Mouse (Mus musculus) hindbrain, embryonic 16.5 days (tissue): ENCODE measurements at regions not wholly inside any gene's neighbourhood (a gene's known extent, or its start where the extent isn't known, plus 50 kb on each side); places are given as distances from the start of the nearest gene placed in this dataset.
A peak's percentile ranks its signal among the peaks of the same experiment; 100 is the strongest.

Experiments used
- ATAC-seq: fragments of 200-750 bp; cut with Nextera tagmentation; 2 replicates; pipeline ENCODE4 v1.8.0; 2017; ENCODE audit warnings: moderate TSS enrichment, moderate library complexity
- H3K27ac ChIP-seq: fragments of 300-500 bp; sonication (generic); 2 replicates; pipeline ENCODE4 v1.5.1; 2014; ENCODE audit warnings: low read depth, mild to moderate bottlenecking, control low read depth, low read length, moderate library complexity
- H3K27me3 ChIP-seq: fragments of 300-500 bp; sonication (generic); replicated peaks from 2 replicates; pipeline ENCODE4 v1.6.1; 2014; ENCODE audit warnings: low read length; ENCODE audit not compliant: control insufficient read depth, insufficient read depth
- H3K36me3 ChIP-seq: fragments of 300-500 bp; sonication (generic); 2 replicates; pipeline ENCODE4 v1.6.1; 2014; ENCODE audit warnings: mild to moderate bottlenecking, low read length, moderate library complexity, mixed read lengths; ENCODE audit not compliant: control insufficient read depth, insufficient read depth
- H3K4me1 ChIP-seq: fragments of 300-500 bp; sonication (generic); 2 replicates; pipeline ENCODE4 v1.6.1; 2014; ENCODE audit warnings: low read depth, low read length; ENCODE audit not compliant: control insufficient read depth, insufficient read depth
- H3K4me2 ChIP-seq: fragments of 300-500 bp; sonication (generic); 2 replicates; pipeline ENCODE4 v1.6.1; 2014; ENCODE audit warnings: mild to moderate bottlenecking, low read length, control low read depth, moderate library complexity
- H3K4me3 ChIP-seq: fragments of 300-500 bp; sonication (generic); 2 replicates; pipeline ENCODE4 v1.5.1; 2014; ENCODE audit warnings: mild to moderate bottlenecking, low read length, control low read depth, moderate library complexity
- H3K9ac ChIP-seq: fragments of 300-500 bp; sonication (generic); 2 replicates; pipeline ENCODE4 v1.6.1; 2014; ENCODE audit warnings: low read depth, mild to moderate bottlenecking, control low read depth, low read length, moderate library complexity
- H3K9me3 ChIP-seq: fragments of 300-500 bp; sonication (generic); 2 replicates; pipeline ENCODE4 v1.6.1; 2014; ENCODE audit warnings: mild to moderate bottlenecking, low read length, moderate library complexity; ENCODE audit not compliant: control insufficient read depth
- WGBS: fragments of 180-500 bp; shearing (Covaris S2); extraction: QIAGEN DNeasy Blood & Tissue Kit; methylation state at CpG from one replicate; pipeline ENCODE4 v1.1.7; 2014; 5-methylcytosine and 5-hydroxymethylcytosine counted together

- Histone ChIP-seq H3K27ac (no peak overlapping the region), H3K36me3 (no peaks in the 10 kb centered on the region), H3K9me3 (no peaks in the 10 kb centered on the region), H3K27me3 (peaks cover 4% of the 10 kb centered on the region), H3K4me3 (no peak overlapping the region), H3K4me2 (no peak overlapping the region), H3K4me1 (no peaks in the 10 kb centered on the region), H3K9ac (no peak overlapping the region)
- ATAC-seq, result peak; percentile 54; the same call in 1 of the 2 replicates
- WGBS, result 2% methylated on average over 3 of the region's 3 CpGs
Observed at GRCm38 (mm10) chrX:13224902-13225301, 55.9 kb upstream of the Ddx3x start.

- WGBS, result 85% methylated on average over 3 of the region's 3 CpGs
- H3K27me3 ChIP-seq, result no peaks in the 10 kb centered on the region
- H3K4me1 ChIP-seq, result no peaks in the 10 kb centered on the region
- H3K4me3 ChIP-seq, result no peak overlapping the region
- ATAC-seq, result no peak
- H3K9me3 ChIP-seq, result no peaks in the 10 kb centered on the region
- no peak overlapping the region for H3K9ac ChIP-seq
- H3K4me2 ChIP-seq, result no peak overlapping the region
- no peak overlapping the region for H3K27ac ChIP-seq
- no peaks in the 10 kb centered on the region for H3K36me3 ChIP-seq
Observed at GRCm38 (mm10) chrX:13226429-13226828, 54.3 kb upstream of the Ddx3x start.

- 33% methylated on average over 8 of the region's 8 CpGs for WGBS
- Histone ChIP-seq H3K4me1 (no peaks in the 10 kb centered on the region), H3K27ac (peak overlapping the region; percentile 76), H3K4me3 (peak overlapping the region; percentile 35), H3K27me3 (no peaks in the 10 kb centered on the region; the same call in 1 of the 2 replicates), H3K36me3 (no peaks in the 10 kb centered on the region), H3K9ac (peak overlapping the region; percentile 36; the same call in 1 of the 2 replicates), H3K9me3 (no peaks in the 10 kb centered on the region), H3K4me2 (peak overlapping the region; percentile 52)
- peak; percentile 69 for ATAC-seq
Observed at GRCm38 (mm10) chrX:13229891-13230614, 50.7 kb upstream of the Ddx3x start.

- Histone ChIP-seq H3K36me3 (no peaks in the 10 kb centered on the region), H3K4me1 (no peaks in the 10 kb centered on the region), H3K9me3 (no peaks in the 10 kb centered on the region), H3K9ac (peak overlapping the region; percentile 43; the same call in 1 of the 2 replicates), H3K4me3 (peak overlapping the region; percentile 35), H3K27ac (peak overlapping the region; percentile 77), H3K27me3 (no peaks in the 10 kb centered on the region; the same call in 1 of the 2 replicates), H3K4me2 (peak overlapping the region; percentile 52)
- peak; percentile 99 for ATAC-seq
- WGBS, result 4% methylated on average over 17 of the region's 17 CpGs
Observed at GRCm38 (mm10) chrX:13230615-13231179, 50.1 kb upstream of the Ddx3x start.
